Mouse (Mus musculus) forebrain, embryonic 14.5 days (tissue): ENCODE data around the gene Adcy9. TPM values are rescaled to one million over a fixed set of nuclear protein-coding genes. Genes with fewer than 3 reads are reported as not detected.
A peak's percentile ranks its signal among the peaks of the same experiment; 100 is the strongest.

ENCODE experiments used
- ATAC-seq: fragments of 200-750 bp; cut with Nextera tagmentation; 2 replicates; pipeline ENCODE4 v1.8.0; 2017; ENCODE audit warnings: mild to moderate bottlenecking, moderate library complexity
- DNase-seq: peaks from one replicate; pipeline ENCODE4 v3.0.0-alpha.2; 2015; ENCODE audit warnings: low spot score
- H3K27ac ChIP-seq: fragments of 300-500 bp; sonication (generic); 2 replicates; pipeline ENCODE4 v1.5.1; 2014; ENCODE audit warnings: low read depth, mild to moderate bottlenecking, control low read depth, low read length, moderate library complexity
- H3K27me3 ChIP-seq: fragments of 300-500 bp; sonication (generic); replicated peaks from 2 replicates; pipeline ENCODE4 v1.6.1; 2014; ENCODE audit warnings: low read length, control low read depth, mixed read lengths; ENCODE audit not compliant: control insufficient read depth, insufficient read depth
- H3K36me3 ChIP-seq: fragments of 300-500 bp; sonication (generic); 2 replicates; pipeline ENCODE4 v1.6.1; 2014; ENCODE audit warnings: low read length, control low read depth; ENCODE audit not compliant: control insufficient read depth, insufficient read depth
- H3K4me1 ChIP-seq: fragments of 300-500 bp; sonication (generic); 2 replicates; pipeline ENCODE4 v1.6.1; 2014; ENCODE audit warnings: antibody characterized with exemption, low read length, control low read depth; ENCODE audit not compliant: control insufficient read depth, insufficient read depth
- H3K4me2 ChIP-seq: fragments of 300-500 bp; sonication (generic); 2 replicates; pipeline ENCODE4 v1.6.1; 2014; ENCODE audit warnings: mild to moderate bottlenecking, control low read depth, low read length
- H3K4me3 ChIP-seq: fragments of 300-500 bp; sonication (generic); 2 replicates; pipeline ENCODE4 v1.5.1; 2014; ENCODE audit warnings: low read depth, low read length, control low read depth
- H3K9ac ChIP-seq: fragments of 300-500 bp; sonication (generic); 2 replicates; pipeline ENCODE4 v1.6.1; 2014; ENCODE audit warnings: mild to moderate bottlenecking, low read length, control low read depth, moderate library complexity
- H3K9me3 ChIP-seq: fragments of 300-500 bp; sonication (generic); replicated peaks from 2 replicates; pipeline ENCODE4 v1.6.1; 2016; ENCODE audit warnings: low read length, control low read depth, mixed read lengths; ENCODE audit not compliant: control insufficient read depth
- WGBS: fragments of 180-500 bp; shearing (Covaris S2); extraction: QIAGEN DNeasy Blood & Tissue Kit; methylation state at CpG from one replicate; pipeline ENCODE4 v1.1.7; 2014; 5-methylcytosine and 5-hydroxymethylcytosine counted together
- polyA plus RNA-seq: library from polyadenylated mRNA; unstranded; fragments of >200 nt; fragmentation: Nextera tagmentation; extraction: Ambion mirVana; gene quantifications from 2 replicates; pipeline ENCODE4 v1.2.1, GENCODE M21; 2014

Adcy9 gene
- polyA plus RNA-seq, 1 experiment from 2014 or later: 1.8 TPM

DNA sequence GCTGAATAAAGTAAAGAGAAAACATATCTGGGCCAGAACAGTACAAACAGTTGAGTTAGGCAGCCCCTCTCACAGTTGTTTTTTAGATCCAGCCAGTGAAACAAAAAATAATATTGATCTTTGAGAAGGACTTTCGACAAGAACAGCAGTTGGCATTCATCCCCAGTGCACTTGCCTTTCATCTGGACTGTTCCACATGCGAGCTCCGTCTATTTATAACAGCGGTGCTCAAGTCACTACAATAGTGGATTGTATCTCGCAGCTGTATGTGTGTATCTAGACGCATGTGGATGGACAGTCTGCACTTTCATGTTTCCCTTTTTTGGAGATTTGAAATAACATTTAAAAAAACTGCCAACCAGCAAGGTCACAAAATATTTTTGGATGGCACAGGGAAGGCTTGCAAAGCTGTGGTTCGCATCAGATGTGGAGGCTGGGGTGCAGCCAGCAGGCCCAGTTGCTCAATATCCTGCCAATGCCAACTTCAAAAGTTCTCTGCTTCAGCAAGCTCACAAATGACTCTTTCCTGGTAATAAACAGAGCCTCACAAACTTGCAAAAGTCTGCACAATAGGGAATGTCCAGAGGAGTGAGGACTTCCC, 45.4 kb downstream of the Adcy9 start:
- no peak for ATAC-seq
- Histone ChIP-seq H3K9ac (no peak overlapping the region), H3K9me3 (no peaks in the 10 kb centered on the region), H3K27me3 (no peaks in the 10 kb centered on the region), H3K4me3 (no peak overlapping the region), H3K36me3 (no peaks in the 10 kb centered on the region), H3K4me1 (no peaks in the 10 kb centered on the region), H3K4me2 (no peak overlapping the region), H3K27ac (no peak overlapping the region)
- DNase-seq: no peak
- WGBS: 83% methylated on average over 7 of the region's 7 CpGs

DNA sequence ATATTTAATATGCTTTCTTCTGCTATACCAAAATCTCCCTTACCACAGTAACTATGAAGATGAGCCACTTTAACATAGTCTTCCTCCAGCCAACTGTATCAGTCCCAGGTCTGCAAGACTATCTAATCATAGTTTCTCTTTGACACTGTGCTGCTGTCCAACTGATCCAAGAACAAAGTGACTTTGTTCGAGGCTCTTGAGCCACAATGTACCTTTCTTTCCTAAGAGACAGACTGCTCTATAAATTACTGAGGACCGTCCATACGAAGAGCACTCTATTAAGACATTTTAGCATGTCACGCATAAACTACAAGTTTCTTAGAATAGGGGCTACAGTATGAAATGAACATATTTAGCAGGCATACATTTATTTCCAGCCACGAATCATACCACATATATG, 46.0 kb downstream of the Adcy9 start:
- H3K4me1 ChIP-seq: no peaks in the 10 kb centered on the region
- DNase-seq (no peak), ATAC-seq (no peak)
- no peaks in the 10 kb centered on the region for H3K27me3 ChIP-seq
- no peak overlapping the region for H3K27ac ChIP-seq
- H3K4me3 ChIP-seq: no peak overlapping the region
- no peaks in the 10 kb centered on the region for H3K36me3 ChIP-seq
- H3K9ac ChIP-seq: no peak overlapping the region
- no peaks in the 10 kb centered on the region for H3K9me3 ChIP-seq
- WGBS: 91% methylated on average over 5 of the region's 5 CpGs
- no peak overlapping the region for H3K4me2 ChIP-seq

- Histone ChIP-seq H3K27me3 (no peaks in the 10 kb centered on the region), H3K36me3 (no peaks in the 10 kb centered on the region), H3K4me3 (no peak overlapping the region), H3K4me2 (no peak overlapping the region), H3K27ac (no peak overlapping the region), H3K9ac (no peak overlapping the region), H3K9me3 (no peaks in the 10 kb centered on the region), H3K4me1 (no peaks in the 10 kb centered on the region)
- WGBS: 71% methylated on average over 2 of the region's 2 CpGs
- ATAC-seq (no peak), DNase-seq (no peak)
Observed at GRCm38 (mm10) chr16:4371039-4371438, 49.3 kb downstream of the Adcy9 start.

GRCm38 (mm10) chr16:4370141-4370541, 50.2 kb downstream of the Adcy9 start:
- ATAC-seq (no peak), DNase-seq (no peak)
- Histone ChIP-seq H3K4me2 (no peak overlapping the region), H3K27ac (no peak overlapping the region), H3K27me3 (no peaks in the 10 kb centered on the region), H3K4me1 (no peaks in the 10 kb centered on the region), H3K9me3 (no peaks in the 10 kb centered on the region), H3K4me3 (no peak overlapping the region), H3K9ac (no peak overlapping the region), H3K36me3 (no peaks in the 10 kb centered on the region)
- WGBS: 69% methylated on average over 10 of the region's 10 CpGs

- Histone ChIP-seq H3K27me3 (no peaks in the 10 kb centered on the region), H3K27ac (no peak overlapping the region), H3K4me2 (no peak overlapping the region), H3K36me3 (no peaks in the 10 kb centered on the region), H3K4me3 (no peak overlapping the region), H3K4me1 (no peaks in the 10 kb centered on the region), H3K9ac (no peak overlapping the region), H3K9me3 (no peaks in the 10 kb centered on the region)
- DNase-seq (no peak), ATAC-seq (no peak)
- 76% methylated on average over 3 of the region's 3 CpGs for WGBS
Observed at GRCm38 (mm10) chr16:4367930-4368329, 52.4 kb downstream of the Adcy9 start.

- WGBS: 79% methylated on average over 1 of the region's 1 CpGs
- Histone ChIP-seq H3K36me3 (no peaks in the 10 kb centered on the region), H3K9ac (no peak overlapping the region), H3K27me3 (no peaks in the 10 kb centered on the region), H3K4me3 (no peak overlapping the region), H3K27ac (no peak overlapping the region), H3K4me2 (no peak overlapping the region), H3K4me1 (no peaks in the 10 kb centered on the region), H3K9me3 (no peaks in the 10 kb centered on the region)
- no peak for DNase-seq
- no peak for ATAC-seq
Observed at GRCm38 (mm10) chr16:4367291-4367690, 53.0 kb downstream of the Adcy9 start.

DNA sequence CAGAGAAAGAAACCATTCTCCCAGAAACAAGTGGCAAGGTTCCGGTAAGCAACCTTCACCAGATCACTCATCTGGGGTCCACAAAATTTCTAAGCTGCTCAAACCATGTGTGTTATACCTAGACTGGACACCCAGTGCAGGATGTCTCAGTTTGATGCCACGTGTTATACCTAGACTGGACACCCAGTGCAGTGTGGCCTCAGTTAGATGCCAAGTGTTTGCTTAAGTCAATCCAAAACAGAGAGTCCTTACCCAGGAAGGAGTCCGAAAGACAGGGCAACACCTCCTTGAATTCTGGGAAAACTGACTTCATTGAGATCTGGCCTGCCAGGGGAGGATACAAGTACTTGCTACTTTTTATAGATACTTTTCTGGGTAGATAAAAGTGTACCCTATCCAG, 53.6 kb downstream of the Adcy9 start:
- WGBS: 89% methylated on average over 3 of the region's 3 CpGs
- no peak for DNase-seq
- H3K4me2 ChIP-seq: no peak overlapping the region
- H3K9ac ChIP-seq: no peak overlapping the region
- H3K36me3 ChIP-seq: no peaks in the 10 kb centered on the region
- H3K27me3 ChIP-seq: no peaks in the 10 kb centered on the region
- no peak for ATAC-seq
- H3K9me3 ChIP-seq: no peaks in the 10 kb centered on the region
- H3K4me1 ChIP-seq: no peaks in the 10 kb centered on the region
- H3K4me3 ChIP-seq: no peak overlapping the region
- no peak overlapping the region for H3K27ac ChIP-seq

DNA sequence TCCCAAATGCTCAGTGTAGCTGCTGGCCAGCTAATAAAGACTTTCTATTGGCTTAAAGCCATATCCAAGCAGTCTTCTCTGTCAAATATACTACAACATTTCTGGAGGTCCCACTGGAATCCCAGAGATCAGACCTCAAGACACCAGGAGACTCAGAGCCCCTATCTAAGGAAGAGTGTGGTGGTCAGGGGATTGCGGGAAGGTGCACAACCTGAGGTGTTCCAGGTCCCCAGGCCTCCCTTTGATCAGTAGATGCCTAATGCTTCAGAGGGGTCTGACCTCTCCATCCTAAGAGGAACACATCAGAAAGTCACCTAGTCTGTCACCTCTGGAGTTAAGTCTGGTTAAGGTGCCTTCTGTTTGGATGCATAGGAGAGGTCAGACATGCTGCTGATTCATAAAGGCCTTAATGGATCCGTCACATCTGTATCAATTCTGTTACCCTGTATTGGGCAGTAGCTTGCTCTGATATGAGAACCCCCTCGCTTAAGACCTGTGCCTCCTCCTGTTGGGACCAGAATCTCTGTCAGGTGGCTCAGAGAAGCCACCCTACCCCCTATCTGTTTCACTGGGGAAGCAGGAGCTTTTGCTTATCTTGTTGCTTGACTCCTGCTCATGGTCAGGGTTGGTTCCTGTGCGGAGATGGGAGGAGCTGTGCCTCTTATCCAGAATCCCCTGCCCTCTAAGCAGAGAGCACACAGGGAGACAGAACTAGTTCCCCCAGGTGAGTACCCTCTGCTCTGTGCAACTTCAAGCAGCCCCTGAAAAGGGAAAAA, 56.8 kb downstream of the Adcy9 start:
- Histone ChIP-seq H3K4me1 (no peaks in the 10 kb centered on the region), H3K4me2 (no peak overlapping the region), H3K9me3 (no peaks in the 10 kb centered on the region), H3K9ac (no peak overlapping the region), H3K27ac (no peak overlapping the region), H3K27me3 (no peaks in the 10 kb centered on the region), H3K36me3 (no peaks in the 10 kb centered on the region), H3K4me3 (no peak overlapping the region)
- WGBS: 85% methylated on average over 4 of the region's 4 CpGs
- DNase-seq (no peak), ATAC-seq (no peak)

GRCm38 (mm10) chr16:4355260-4356043, 64.8 kb downstream of the Adcy9 start:
- H3K4me1 ChIP-seq: 0 out of 2 replicates have a peak, but pooled peaks cover 3% of the 10 kb centered on the region
- ATAC-seq (no peak), DNase-seq (peak; percentile 28)
- no peaks in the 10 kb centered on the region for H3K27me3 ChIP-seq
- H3K9me3 ChIP-seq: no peaks in the 10 kb centered on the region
- H3K4me2 ChIP-seq: no peak overlapping the region
- 42% methylated on average over 4 of the region's 4 CpGs for WGBS
- no peak overlapping the region for H3K27ac ChIP-seq
- H3K9ac ChIP-seq: no peak overlapping the region
- no peaks in the 10 kb centered on the region for H3K36me3 ChIP-seq
- H3K4me3 ChIP-seq: no peak overlapping the region
